Mouse (Mus musculus): ENCODE data around the gene Zfx.
A peak's percentile ranks its signal among the peaks of the same experiment; 100 is the strongest.

Zfx gene

DNA sequence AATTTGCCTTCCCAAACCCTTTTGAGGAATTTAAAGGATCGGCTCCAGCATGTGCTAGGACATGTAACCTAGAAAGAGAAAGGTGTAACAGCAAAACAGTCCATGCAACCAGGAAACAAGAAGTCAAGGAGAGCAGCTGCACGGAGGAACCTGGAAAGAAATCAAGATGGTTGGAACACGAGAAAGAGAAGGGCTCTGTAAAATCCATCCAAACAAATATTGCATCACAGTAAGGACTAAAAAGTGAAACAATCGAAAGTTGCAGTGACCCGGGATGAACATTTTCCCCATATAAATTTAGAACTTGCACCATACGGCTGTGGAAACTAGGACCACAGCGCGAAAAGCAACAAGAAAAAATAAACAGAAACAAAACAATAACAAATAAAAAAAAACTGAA lies 62.8 kb downstream of the Zfx start:
- no peak for DNase-seq (ENCODE audit: low spot score in 2 of 2)

DNA sequence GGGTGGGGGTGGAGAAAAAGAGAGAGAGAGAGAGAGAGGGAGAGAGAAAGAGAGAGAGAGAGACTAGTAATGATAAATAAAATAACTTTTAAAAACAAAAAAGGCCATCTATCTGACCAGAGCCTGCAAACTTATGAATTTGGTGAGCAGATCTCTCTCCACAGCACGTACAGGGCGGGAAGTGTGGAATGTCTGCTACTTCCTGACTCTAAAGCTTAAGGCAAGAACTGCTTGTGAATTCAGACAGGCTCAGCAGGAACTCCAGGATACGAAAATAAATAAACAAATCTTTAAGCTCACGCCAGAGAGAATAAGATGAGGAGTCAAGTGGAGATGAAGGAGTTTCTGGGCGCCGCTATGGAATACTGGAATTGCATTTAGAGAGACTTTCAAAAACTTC lies 64.8 kb downstream of the Zfx start:
- DNase-seq (ENCODE audit: low spot score in 2 of 2) = no peak

DNA sequence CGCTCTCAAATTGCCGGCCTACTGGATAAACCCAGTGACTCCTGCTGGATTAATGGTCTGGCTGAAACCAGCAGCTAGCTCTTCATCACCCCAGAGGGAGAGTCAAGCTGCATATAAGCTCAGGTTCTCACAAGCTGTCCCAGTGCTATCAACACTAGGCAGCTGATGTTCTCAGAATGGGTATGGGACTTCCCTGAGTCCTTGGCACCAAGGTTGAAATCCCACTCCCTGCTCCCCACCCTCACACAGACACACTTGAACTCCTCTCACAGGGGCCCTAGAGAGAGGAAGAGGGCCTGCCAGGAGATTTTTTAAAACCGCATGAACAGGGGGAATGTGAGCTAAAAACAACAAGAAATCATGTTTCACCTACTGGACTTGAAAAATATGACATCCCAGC lies 74.5 kb downstream of the Zfx start:
- no peak for DNase-seq (ENCODE audit: low spot score in 2 of 2)

DNA sequence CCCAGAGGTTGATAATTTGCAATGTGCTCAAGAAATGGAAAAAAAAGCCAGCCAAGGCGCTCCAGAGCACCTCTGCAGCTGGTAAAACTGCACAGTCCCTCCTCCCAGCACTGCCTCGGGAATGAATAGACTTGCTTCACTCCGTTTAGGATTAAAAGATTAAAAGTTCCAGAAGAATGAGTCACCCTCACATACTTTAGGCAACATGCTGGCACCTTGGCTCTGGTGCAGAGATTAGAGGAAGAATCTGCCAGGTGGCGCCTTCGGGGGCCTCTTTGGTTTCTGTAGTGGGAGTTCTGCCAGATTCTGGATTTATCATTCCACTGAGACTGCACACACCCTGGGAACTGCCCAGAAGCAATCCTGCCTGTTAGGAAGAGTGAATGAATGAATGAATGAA lies 75.5 kb downstream of the Zfx start:
- peak; percentile 23 to 29 for DNase-seq (ENCODE audit: low spot score in 2 of 2)

DNA sequence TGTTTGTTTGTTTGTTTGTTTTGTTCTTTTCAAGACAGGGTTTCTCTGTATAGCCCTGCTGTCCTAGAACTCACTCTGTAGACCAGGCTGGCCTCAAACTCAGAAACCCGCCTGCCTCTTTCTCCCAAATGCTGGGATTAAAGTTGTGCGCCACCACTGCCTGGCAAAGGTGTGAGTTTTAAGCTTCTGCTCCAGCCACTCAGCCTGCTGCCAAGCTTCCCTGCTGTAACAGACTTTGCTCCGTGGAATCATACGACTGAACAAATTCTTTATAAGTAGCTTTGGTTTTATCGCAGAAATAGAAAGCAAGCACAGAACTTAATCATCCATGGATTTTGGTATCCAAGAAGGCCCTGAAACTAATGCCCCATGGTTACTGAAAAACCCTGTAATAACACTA lies 76.1 kb downstream of the Zfx start:
- DNase-seq (ENCODE audit: low spot score in 2 of 2) = no peak

DNA sequence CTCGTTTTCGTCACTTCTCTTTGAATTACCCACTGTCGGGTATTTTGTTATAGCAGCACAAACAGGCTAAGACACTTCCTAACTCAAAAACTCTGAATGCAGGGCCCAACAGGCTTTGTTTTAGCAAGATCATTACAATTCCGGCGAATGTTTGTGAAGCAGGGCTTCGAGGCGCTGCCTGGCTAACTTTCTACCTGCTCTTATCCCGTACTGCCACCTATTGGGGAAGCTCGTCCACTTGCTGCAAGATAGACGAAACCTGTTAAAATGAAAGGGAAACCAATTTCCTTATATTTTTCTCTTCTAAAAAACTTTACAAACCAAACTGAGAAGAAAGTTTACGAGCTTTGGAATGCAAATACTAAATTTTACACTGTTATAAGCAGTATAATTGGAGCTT lies 90.6 kb downstream of the Zfx start:
- peak; percentile 27 to 52 for DNase-seq (ENCODE audit: low spot score in 2 of 2)

DNA sequence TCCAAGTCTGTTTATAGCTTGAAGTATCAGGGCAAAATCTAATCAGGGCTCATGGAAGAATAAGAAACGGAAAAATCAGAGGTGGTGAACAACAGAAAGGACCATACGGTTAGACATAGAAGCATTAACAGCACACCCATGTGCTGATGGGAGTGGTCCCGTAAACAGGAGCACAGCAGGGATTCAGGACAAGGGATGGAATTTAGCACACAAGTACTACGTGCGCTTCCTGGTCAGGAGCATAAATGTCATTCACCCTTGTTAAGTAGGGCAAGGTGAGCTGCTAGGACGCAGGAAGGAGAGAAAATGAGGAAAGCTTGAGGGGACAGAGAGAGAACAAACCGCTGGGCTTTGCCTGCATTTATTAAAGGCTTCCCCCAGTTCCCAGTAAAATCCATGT lies 93.4 kb downstream of the Zfx start:
- no peak for DNase-seq (ENCODE audit: low spot score in 2 of 2)

Data from right cerebral cortex, adult 2 months (tissue).